Mouse (Mus musculus): ENCODE measurements around the gene Kmt2c.

- TF ChIP-seq POLR2A (IDR thresholded peaks at IDR 0.05; ENCODE audit: borderline replicate concordance, extremely low read depth, low read depth, low read length) (no peak), CTCF (IDR thresholded peaks at IDR 0.05; ENCODE audit: insufficient read depth, low read length) (no peak)
These were observed 2.1 kb upstream of the Kmt2c start for GRCm38 (mm10) chr5:25500686-25501085.

All from lung, adult 2 months (tissue).